Mouse (Mus musculus) heart, embryonic 15.5 days (tissue): ENCODE results near the gene Smchd1. TPM values are rescaled to one million over a fixed set of nuclear protein-coding genes. Genes with fewer than 3 reads are reported as not detected.
"Not testable (repeated sequence)": the region's sequence is repeated elsewhere in the genome, so short reads cannot be mapped to it uniquely, and the experiment has no call there.

ENCODE experiments used
- ATAC-seq: fragments of 200-750 bp; cut with Nextera tagmentation; replicated peaks from 2 replicates; pipeline ENCODE4 v1.8.0; 2017; ENCODE audit warnings: low read depth, moderate TSS enrichment; ENCODE audit not compliant: insufficient number of reproducible peaks, insufficient read depth, low FRiP score
- H3K27ac ChIP-seq: fragments of 300-500 bp; sonication (generic); 2 replicates; pipeline ENCODE4 v1.5.1; 2015; ENCODE audit warnings: mild to moderate bottlenecking, inconsistent platforms
- H3K27me3 ChIP-seq: fragments of 300-500 bp; sonication (generic); 2 replicates; pipeline ENCODE4 v1.6.1; 2015; ENCODE audit warnings: inconsistent platforms
- H3K36me3 ChIP-seq: fragments of 300-500 bp; sonication (generic); 2 replicates; pipeline ENCODE4 v1.6.1; 2015; ENCODE audit warnings: mild to moderate bottlenecking, inconsistent platforms
- H3K4me1 ChIP-seq: fragments of 300-500 bp; sonication (generic); replicated peaks from 2 replicates; pipeline ENCODE4 v1.6.1; 2015; ENCODE audit warnings: inconsistent platforms
- H3K4me2 ChIP-seq: fragments of 300-500 bp; sonication (generic); 2 replicates; pipeline ENCODE4 v1.6.1; 2015; ENCODE audit warnings: inconsistent platforms, mild to moderate bottlenecking, moderate library complexity
- H3K4me3 ChIP-seq: fragments of 300-500 bp; sonication (generic); 2 replicates; pipeline ENCODE4 v1.5.1; 2015; ENCODE audit warnings: mild to moderate bottlenecking, inconsistent platforms
- H3K9ac ChIP-seq: fragments of 300-500 bp; sonication (generic); 2 replicates; pipeline ENCODE4 v1.6.1; 2015; ENCODE audit warnings: mild to moderate bottlenecking, inconsistent platforms
- H3K9me3 ChIP-seq: fragments of 300-500 bp; sonication (generic); replicated peaks from 2 replicates; pipeline ENCODE4 v1.6.1; 2016; ENCODE audit warnings: inconsistent platforms
- WGBS: fragments of 180-500 bp; shearing (Covaris S2); methylation state at CpG from one replicate; pipeline ENCODE4 v1.1.7; 2015; ENCODE audit warnings: mixed read lengths; 5-methylcytosine and 5-hydroxymethylcytosine counted together
- polyA plus RNA-seq: library from polyadenylated mRNA; unstranded; fragments of >200 nt; fragmentation: Nextera tagmentation; extraction: Ambion mirVana; gene quantifications from 2 replicates; pipeline ENCODE4 v1.2.1, GENCODE M21; 2015

Gene Smchd1
- polyA plus RNA-seq, 1 experiment from 2014 or later = 33.3 TPM

- peaks cover 7% of the 10 kb centered on the region for H3K4me1 ChIP-seq
- no peaks in the 10 kb centered on the region for H3K27me3 ChIP-seq
- H3K9ac ChIP-seq = no peak overlapping the region
- H3K4me3 ChIP-seq = no peak overlapping the region
- no peak overlapping the region for H3K27ac ChIP-seq
- ATAC-seq = no peak
- H3K4me2 ChIP-seq = no peak overlapping the region
- WGBS = 86% methylated on average over 7 of the region's 7 CpGs
- no peaks in the 10 kb centered on the region for H3K36me3 ChIP-seq
- H3K9me3 ChIP-seq = no peaks in the 10 kb centered on the region
Observed at GRCm38 (mm10) chr17:71483418-71484060, 8.4 kb upstream of the Smchd1 start.

DNA sequence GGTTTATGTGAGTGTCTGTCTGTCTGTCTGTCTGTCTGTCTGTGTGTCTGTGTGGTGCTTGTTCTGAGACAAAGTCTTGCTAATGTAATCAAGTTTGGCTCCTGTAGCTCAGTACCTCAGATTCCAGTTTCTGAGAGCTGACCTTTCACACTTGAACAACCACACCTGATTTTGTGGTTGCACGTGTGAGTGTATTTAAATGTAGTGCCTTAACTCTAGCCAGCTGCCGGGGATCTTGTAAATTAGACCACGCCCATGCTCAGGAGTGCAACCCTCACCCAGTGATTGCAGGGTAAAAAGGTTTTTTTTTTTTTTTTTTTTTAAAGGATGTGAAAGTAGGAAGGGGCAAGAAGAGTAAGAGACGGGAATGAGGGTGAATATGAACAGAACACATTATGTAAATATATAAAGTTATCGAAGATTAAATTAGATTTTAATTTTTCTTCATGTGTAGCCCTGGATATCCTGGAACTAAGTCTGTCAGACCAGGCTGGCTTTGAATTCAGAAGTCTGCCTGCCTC is 4.3 kb upstream of the Smchd1 start:
- no peak for ATAC-seq
- Histone ChIP-seq H3K4me3 (no peak overlapping the region), H3K9me3 (no peaks in the 10 kb centered on the region), H3K9ac (no peak overlapping the region), H3K4me2 (no peak overlapping the region), H3K4me1 (no peaks in the 10 kb centered on the region), H3K27me3 (no peaks in the 10 kb centered on the region), H3K27ac (no peak overlapping the region), H3K36me3 (no peaks in the 10 kb centered on the region)
- WGBS = 58% methylated on average over 5 of the region's 5 CpGs

DNA sequence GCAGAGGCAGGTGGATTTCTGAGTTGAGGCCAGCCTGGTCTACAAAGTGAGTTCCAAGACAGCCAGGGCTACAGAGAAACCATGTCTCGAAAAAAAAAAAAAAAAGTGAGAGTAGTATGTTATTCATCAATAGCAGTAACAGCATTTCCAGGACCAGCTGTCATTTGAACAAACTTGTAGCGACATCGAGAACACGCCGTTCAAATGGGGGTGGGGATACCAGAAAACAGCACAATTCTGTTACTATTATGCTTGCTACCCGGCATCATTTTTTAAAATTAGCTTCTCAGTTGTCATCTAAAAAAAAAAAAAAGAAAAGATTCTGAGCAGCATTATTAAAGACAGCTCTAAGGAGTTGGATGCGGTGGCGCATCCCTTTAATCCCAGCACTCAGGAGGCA is 2.3 kb upstream of the Smchd1 start:
- Histone ChIP-seq H3K36me3 (no peaks in the 10 kb centered on the region), H3K27ac (no peak overlapping the region), H3K9ac (no peak overlapping the region), H3K4me1 (peaks cover 10% of the 10 kb centered on the region), H3K27me3 (no peaks in the 10 kb centered on the region), H3K4me3 (no peak overlapping the region), H3K4me2 (no peak overlapping the region), H3K9me3 (no peaks in the 10 kb centered on the region)
- no peak for ATAC-seq
- WGBS = 93% methylated on average over 8 of the region's 8 CpGs

GRCm38 (mm10) chr17:71476346-71477020 is 1.3 kb upstream of the Smchd1 start:
- WGBS = 80% methylated on average over 7 of the region's 7 CpGs
- H3K9ac ChIP-seq = peak overlapping the region; percentile 96; the same call in 1 of the 2 replicates
- no peaks in the 10 kb centered on the region for H3K27me3 ChIP-seq
- H3K4me3 ChIP-seq = peak overlapping the region; percentile 68
- no peaks in the 10 kb centered on the region for H3K9me3 ChIP-seq
- no peak for ATAC-seq
- H3K36me3 ChIP-seq = no peaks in the 10 kb centered on the region
- H3K27ac ChIP-seq = peak overlapping the region; percentile 99; the same call in 1 of the 2 replicates
- H3K4me2 ChIP-seq = peak overlapping the region; percentile 86
- H3K4me1 ChIP-seq = peaks cover 11% of the 10 kb centered on the region

GRCm38 (mm10) chr17:71475705-71476089 is 554 bp upstream of the Smchd1 start:
- H3K9ac ChIP-seq = peak overlapping the region; percentile 96
- peak overlapping the region; percentile 99 for H3K27ac ChIP-seq
- peak overlapping the region; percentile 86 for H3K4me2 ChIP-seq
- no peaks in the 10 kb centered on the region for H3K36me3 ChIP-seq
- WGBS = 1% methylated on average over 31 of the region's 31 CpGs
- H3K9me3 ChIP-seq = no peaks in the 10 kb centered on the region
- H3K4me3 ChIP-seq = peak overlapping the region; percentile 68
- ATAC-seq = peak; percentile 68
- no peaks in the 10 kb centered on the region for H3K27me3 ChIP-seq
- H3K4me1 ChIP-seq = peaks cover 11% of the 10 kb centered on the region

DNA sequence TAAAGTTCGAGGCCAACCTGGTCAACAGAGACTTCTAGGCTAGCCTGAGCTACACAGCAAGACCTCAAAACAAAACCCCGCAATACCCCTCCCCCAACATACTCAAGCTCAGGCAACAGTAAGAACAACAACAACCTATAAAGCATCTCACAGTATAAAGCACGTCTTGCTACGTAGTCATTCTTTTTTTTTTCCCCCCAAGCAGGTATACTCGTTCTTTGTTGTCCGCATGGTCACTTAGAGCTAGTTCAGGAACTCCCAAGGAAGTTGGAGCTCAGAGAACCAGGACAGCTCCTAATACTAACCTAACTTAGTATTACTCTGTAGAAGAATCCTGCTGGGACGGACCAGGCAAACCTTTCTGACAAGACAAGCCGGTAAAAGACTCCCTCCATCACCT is 1.0 kb downstream of the Smchd1 start:
- peak overlapping the region; percentile 96 for H3K9ac ChIP-seq
- H3K9me3 ChIP-seq = no peaks in the 10 kb centered on the region
- WGBS = 9% methylated on average over 8 of the region's 8 CpGs
- peaks cover 11% of the 10 kb centered on the region for H3K4me1 ChIP-seq
- no peak for ATAC-seq
- H3K27me3 ChIP-seq = no peaks in the 10 kb centered on the region
- H3K36me3 ChIP-seq = no peaks in the 10 kb centered on the region
- no peak overlapping the region for H3K27ac ChIP-seq
- H3K4me3 ChIP-seq = peak overlapping the region; percentile 68
- H3K4me2 ChIP-seq = peak overlapping the region; percentile 86

DNA sequence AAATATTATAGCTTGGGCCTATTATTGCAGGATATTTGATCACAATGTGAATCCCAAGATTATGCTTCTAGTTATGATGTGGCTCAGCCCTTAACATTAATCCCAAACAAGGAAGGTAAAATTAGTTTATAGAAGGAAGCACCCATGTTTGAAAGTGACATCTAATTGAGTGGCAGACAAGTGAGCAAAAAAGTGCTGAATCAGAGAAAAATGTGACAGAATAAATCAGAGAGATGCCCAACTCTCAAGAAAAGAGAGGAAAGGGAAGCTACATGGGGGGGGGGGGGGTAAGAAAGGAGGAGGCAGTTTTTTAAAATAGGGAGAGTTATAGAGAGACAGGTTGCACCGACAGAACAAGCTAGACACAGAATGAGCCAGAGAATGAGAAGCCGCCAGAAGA is 3.9 kb downstream of the Smchd1 start:
- Histone ChIP-seq H3K9ac (no peak overlapping the region), H3K4me2 (no peak overlapping the region), H3K4me1 (peaks cover 14% of the 10 kb centered on the region), H3K27me3 (no peaks in the 10 kb centered on the region), H3K36me3 (no peaks in the 10 kb centered on the region), H3K4me3 (no peak overlapping the region), H3K27ac (no peak overlapping the region), H3K9me3 (no peaks in the 10 kb centered on the region)
- ATAC-seq = no peak
- WGBS = 68% methylated on average over 2 of the region's 2 CpGs

- H3K27ac ChIP-seq = no peak overlapping the region
- no peaks in the 10 kb centered on the region for H3K27me3 ChIP-seq
- H3K9ac ChIP-seq = no peak overlapping the region
- no peak for ATAC-seq
- H3K4me2 ChIP-seq = no peak overlapping the region
- no peaks in the 10 kb centered on the region for H3K4me1 ChIP-seq
- no peaks in the 10 kb centered on the region for H3K9me3 ChIP-seq
- WGBS = 93% methylated on average over 3 of the region's 3 CpGs
- H3K4me3 ChIP-seq = no peak overlapping the region
- H3K36me3 ChIP-seq = peaks cover 24% of the 10 kb centered on the region; the same call in 1 of the 2 replicates
Observed at GRCm38 (mm10) chr17:71460312-71460711, 14.8 kb downstream of the Smchd1 start.

DNA sequence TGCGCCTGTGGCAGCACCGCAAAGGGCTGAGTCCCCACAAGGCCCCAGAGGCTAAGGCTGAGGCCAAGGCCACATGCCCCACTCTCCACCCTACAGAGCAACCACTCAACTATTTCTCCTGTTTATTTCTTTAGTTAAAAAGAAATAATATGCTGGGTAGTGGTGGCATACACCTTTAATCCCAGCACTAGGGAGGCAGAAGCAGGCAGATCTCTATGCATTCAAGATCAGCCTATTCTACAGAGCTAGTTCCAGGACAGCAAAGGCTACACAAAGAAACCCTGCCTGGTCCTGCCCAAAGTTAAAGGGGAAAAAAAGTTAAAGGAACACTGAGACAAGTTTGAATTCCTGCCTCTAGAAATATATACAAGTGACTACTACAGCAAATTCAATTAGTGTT is 15.3 kb downstream of the Smchd1 start, which contains the start of gene Gm4707:
Gene Gm4707, minus strand, starts transcription at position 101 of the 400 bp plus-strand sequence.
- no peak for ATAC-seq
- H3K9me3 ChIP-seq = no peaks in the 10 kb centered on the region
- no peak within 1 kb of the TSS for H3K4me2 ChIP-seq
- no peaks in the 10 kb centered on the region for H3K27me3 ChIP-seq
- peaks cover 24% of the 10 kb centered on the region; the same call in 1 of the 2 replicates for H3K36me3 ChIP-seq
- no peak within 1 kb of the TSS for H3K9ac ChIP-seq
- WGBS = 100% methylated on average over 2 of the region's 2 CpGs
- no peak within 1 kb of the TSS for H3K27ac ChIP-seq
- H3K4me3 ChIP-seq = no peak within 1 kb of the TSS
- H3K4me1 ChIP-seq = no peaks in the 10 kb centered on the region

DNA sequence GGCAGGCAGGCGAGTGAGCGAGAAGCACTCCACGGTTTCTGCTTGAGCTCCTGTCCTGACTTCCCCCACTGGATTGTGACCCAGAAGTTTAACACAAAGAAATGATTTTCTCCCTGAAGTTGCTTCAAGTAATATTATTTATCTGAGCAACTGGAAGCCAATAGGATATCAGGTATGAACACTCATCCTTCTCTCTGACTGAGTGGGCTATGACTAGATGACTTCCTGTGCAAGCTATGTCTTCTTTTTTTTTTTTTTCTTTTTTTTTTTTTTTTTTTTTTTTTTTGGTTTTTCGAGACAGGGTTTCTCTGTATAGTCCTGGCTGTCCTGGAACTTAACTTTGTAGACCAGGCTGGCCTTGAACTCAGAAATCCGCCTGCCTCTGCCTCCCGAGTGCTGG is 17.8 kb downstream of the Smchd1 start:
- WGBS = over 99% methylated on average over 6 of the region's 6 CpGs

DNA sequence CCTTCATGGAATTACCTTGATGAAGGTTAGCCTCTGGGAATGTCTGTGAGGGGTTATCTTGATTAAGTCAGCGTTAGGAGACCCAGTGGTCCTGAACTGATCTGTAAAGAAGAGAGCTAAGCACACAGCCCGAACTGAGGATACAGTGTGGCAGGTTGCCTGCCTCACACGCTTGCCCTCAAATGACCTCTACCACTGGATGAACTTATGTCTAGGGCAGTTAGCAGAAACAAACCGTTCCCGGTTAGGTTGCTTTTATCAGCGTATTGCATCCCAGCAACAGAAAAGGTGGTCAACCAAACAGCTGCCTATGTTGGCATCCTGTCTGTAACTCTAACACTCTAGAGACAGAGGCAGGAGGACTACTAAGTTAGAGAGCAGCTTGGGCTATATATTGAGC is 30.0 kb downstream of the Smchd1 start:
- Histone ChIP-seq H3K4me1 (no peaks in the 10 kb centered on the region), H3K36me3 (peaks cover 22% of the 10 kb centered on the region), H3K9ac (no peak overlapping the region), H3K27me3 (no peaks in the 10 kb centered on the region), H3K27ac (no peak overlapping the region), H3K9me3 (no peaks in the 10 kb centered on the region), H3K4me2 (no peak overlapping the region), H3K4me3 (no peak overlapping the region)
- ATAC-seq = no peak
- WGBS = 81% methylated on average over 6 of the region's 6 CpGs

More for the DNA sequence above, 17.8 kb downstream of the Smchd1 start:
- H3K4me2 ChIP-seq, ATAC-seq, H3K27me3 ChIP-seq, H3K4me3 ChIP-seq, H3K27ac ChIP-seq, H3K9me3 ChIP-seq, H3K4me1 ChIP-seq, H3K9ac ChIP-seq: not testable (repeated sequence)
- H3K36me3 ChIP-seq = peaks cover 25% of the 10 kb centered on the region
